Mouse (Mus musculus) embryo, embryonic 10 days (tissue): Measurements from ENCODE around the gene Ube2h.
A peak's percentile ranks its signal among the peaks of the same experiment; 100 is the strongest.

Experiments
- DNase-seq: peaks from one replicate; pipeline ENCODE4 v3.0.0-alpha.2; 2015; ENCODE audit warnings: low spot score

The Ube2h gene

DNA sequence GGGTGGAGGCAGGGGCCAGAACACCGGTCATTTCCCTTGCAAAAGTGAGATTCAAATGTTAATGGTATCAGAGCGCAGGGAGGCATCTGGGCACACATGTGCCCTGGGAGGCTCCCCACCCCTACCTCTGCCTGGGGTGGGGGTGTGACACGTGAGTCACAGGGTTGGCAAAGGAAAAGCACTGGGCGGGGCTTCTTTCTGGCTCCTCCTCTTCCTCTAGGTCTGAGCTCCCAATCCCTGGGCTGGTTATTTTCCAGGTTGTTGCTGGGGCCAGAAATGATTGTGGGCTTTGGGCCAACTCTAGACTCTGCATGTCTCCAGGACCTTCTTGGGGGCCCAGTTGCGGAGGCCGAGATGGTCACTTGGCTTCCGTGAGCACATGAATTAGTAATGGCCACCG is 108.2 kb downstream of the Ube2h start:
- no peak for DNase-seq

GRCm38 (mm10) chr6:30195656-30196055 is 108.7 kb downstream of the Ube2h start:
- no peak for DNase-seq

DNA sequence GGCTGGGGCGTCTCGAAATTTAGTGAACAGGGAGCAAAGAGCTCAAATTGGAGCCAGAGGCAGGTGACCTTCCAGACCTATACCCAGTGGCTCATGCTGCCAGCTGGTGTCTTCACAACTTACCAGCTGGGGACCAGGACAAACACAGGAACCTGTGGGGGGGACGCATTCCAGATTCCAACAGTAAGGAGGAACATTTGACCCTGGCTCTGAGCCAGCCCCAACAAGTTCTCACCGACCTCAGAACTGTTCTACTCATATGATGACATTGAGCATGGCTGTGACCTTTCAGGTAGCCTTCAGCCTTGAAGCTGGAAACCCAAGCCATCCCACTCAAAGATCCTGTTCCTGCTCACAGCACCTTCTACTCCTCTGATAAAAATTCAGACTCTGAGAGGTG is 120.7 kb downstream of the Ube2h start:
- no peak for DNase-seq

GRCm38 (mm10) chr6:30182038-30182437 is 122.3 kb downstream of the Ube2h start:
- no peak for DNase-seq

- no peak for DNase-seq
Measured at GRCm38 (mm10) chr6:30180321-30180720, 124.0 kb downstream of the Ube2h start.

DNA sequence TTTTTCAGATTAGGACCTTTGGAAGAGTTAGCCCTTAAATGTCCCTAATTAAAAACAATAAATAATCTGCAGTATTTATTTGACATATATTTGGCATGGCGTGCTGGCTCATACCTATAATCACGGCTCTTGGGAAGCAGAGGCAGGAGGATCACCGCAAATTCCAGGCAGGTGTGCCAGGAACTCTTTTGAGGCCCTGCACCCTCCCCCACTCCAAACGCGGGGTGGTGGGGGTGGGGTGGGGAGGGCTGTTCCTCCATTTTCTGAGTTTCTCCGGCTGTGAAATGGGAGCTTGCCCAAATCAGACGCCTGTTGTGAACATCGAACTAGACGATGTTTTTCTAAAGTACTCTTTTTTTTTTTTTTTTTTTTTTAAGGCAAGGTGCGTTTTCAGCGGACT is 125.3 kb downstream of the Ube2h start:
- DNase-seq, result no peak

DNA sequence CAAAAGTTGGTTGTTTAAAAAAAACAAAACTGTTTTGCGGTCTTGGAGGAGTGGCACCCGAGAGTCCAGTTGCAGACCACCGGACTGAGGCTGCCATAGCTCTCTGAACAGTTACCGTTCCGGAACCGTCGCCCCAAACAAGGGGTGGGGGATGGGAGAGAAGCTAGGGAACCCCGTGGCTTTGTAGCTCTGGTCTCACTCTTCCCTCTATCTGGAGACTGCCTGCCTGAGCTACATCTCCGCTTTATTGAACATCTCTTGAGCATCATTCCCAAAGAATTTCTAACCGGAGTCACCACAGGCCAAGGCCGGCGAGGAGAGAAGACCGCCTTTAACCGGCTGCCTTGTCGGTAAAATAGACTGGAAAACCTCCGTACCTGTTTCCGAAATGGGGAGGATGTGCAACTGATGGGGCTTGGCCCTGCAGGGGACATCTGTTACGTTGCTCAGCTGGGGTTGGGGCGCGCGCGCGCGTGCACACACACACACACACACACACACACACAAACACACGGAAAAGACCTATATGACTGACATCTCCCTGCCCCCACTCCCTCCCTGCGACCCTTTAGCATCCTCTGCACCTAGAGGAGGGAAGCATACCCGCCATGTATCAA is 126.2 kb downstream of the Ube2h start:
- no peak for DNase-seq

DNA sequence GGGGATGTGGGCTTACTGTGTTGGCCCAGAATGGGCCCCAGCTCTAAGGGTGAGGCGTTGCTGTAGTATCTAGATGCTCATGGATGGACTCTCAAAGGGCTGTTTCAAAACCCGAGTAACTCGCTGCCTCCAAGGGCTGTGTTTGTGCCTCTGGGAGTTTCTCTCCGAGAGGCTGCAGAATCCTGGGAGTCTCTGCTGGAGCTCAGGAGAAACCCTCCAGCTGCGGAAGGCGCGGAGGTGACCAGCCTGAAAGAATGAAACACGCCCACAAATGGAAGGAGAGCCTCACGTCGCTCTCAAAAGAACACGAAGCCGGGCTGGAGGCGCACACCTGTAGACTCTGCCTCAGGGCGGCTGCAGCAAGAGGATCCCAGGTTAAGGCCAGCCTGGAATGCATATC is 127.0 kb downstream of the Ube2h start:
- DNase-seq, result peak; percentile 53

GRCm38 (mm10) chr6:30176496-30176895 is 127.8 kb downstream of the Ube2h start:
- DNase-seq, result no peak

- DNase-seq, result peak; percentile 37
Measured at GRCm38 (mm10) chr6:30175918-30176421, 128.4 kb downstream of the Ube2h start.

GRCm38 (mm10) chr6:30175225-30175917 is 129.0 kb downstream of the Ube2h start:
- DNase-seq, result peak; percentile 32

DNA sequence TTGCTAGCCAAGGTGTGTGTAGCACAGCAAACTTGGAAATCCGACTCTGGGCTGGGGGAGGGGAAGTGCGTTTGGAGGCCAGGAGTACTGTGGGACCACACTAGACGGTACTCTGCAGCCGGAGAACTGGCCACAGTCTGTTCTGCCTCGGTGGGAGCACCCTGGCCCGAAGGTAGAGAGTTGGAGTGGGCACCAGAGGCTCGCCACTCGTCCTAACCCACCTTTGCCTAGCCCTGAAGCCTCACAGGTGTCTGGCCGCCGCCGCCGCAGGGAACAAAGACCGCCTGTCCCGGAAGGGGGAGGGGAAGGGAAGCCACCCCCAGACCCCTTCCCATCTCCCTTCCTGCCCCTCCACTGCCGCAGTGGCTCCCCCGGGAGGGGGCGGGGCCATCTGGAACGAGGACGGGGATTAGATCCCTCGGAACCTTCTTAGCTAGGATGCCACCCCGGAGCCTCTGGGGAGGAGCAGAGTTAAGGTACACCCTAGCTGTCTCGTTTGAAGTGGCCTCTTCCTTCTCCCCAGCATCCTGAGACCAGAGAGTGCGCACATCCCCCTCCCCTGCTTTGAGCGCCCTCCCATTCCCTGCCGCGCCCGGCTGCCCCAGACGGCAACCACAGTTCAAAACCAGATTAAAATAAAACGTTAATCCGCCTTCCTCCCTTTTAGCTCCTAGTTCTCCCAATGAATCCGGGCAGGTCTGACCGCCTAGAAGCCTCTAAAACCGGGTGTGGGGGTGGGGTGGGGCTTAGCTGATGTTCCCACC is 129.7 kb downstream of the Ube2h start:
- DNase-seq, result peak; percentile 25

GRCm38 (mm10) chr6:30173551-30174460 is 130.5 kb downstream of the Ube2h start:
- peak; percentile 55 for DNase-seq

DNA sequence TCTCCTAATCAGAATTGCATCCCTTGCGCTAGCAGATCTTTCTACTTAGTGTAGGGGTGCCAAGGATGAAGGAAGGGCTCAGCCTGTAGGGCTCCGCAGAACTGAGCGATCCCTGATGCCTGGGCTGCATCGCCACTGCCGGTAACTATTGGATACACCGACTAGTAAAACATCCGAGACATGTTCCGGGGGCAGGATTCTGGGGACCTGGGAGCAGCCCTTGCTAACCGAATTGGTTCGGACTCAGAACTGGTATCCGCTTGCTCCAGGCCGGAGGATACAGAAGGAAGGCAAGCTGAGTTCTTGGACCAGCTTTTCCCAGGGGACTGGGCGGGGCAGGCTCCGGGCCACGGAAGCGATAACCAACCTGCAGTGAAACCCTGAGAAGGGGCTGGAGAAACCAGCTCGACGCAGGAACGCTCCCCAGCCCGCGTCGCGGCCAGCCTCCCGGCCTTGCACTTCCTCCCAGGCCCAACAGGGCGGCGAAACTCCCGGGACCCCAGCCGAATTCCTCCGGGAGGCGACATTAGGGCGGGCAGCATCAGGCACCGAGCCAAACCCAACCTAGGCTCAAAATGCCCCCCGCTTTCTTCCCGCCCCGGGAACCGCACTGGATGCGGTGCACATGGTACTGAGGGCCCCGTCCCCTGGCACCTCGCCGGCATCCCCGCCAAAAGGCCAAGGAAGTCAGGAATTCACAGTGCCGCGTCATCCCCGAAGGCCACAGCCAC is 131.4 kb downstream of the Ube2h start:
- peak; percentile 43 for DNase-seq

DNA sequence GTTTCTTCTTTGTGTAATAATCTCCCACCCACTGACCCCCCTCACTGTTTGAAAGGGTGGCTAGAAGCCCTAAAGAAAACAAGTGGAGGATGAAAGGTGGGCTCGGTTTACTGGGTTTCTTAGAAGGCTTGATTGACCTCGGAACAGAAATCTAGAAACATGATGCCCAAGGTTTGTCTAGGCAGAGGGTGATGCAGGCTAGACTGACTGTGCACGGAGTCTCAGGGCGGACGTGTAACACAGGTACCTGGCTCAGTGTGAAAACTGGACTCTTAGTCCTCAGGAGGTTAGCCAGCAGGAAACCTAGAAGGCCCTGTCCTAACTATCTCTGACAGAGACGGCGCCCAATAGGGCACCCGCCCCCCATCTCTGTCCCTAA is 131.9 kb downstream of the Ube2h start:
- DNase-seq, result no peak

DNA sequence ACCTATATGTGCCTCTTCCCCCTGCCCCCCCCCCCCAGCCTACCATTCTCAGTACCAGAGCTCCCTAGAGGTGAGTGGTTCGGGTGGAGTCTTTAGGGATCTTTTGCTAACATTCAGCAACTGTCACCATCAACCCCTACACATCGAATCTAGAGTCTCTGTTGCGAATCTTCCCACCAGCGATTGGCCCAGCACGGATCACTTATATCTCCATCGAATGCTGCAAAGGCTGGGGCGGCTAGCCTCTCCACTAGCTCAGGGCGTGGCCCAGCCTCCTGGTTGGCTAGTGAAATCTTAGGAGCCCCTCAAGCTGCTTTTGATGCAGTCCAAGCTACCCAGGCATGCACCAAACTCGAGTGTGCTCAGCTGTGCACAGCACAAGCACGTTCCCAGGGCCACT is 132.4 kb downstream of the Ube2h start:
- no peak for DNase-seq

DNA sequence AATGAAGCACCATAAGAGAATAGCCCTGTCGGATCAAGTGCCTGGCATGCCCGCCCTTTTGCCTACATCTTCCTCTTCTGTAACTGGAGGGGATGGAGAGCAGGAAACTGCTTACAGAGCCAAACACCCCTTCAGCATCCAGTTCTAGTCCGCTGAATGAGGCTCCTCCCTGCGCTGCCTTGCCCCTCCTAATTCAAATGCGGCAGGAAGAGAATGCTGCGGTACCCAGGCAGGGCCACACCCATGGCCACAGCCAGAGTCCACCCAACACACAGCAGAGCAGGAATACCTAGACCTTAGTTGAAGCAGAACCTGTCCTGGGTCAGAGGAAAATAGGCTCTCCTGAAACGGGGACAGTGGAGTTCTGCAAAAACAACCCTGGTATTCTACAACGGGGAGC is 133.1 kb downstream of the Ube2h start:
- no peak for DNase-seq

- DNase-seq, result peak; percentile 54
Measured at GRCm38 (mm10) chr6:30169148-30169547, 135.2 kb downstream of the Ube2h start.

- DNase-seq, result no peak
Measured at GRCm38 (mm10) chr6:30168275-30168674, 136.1 kb downstream of the Ube2h start.

- DNase-seq, result peak; percentile 72
Measured at GRCm38 (mm10) chr6:30167192-30167591, 137.1 kb downstream of the Ube2h start.

GRCm38 (mm10) chr6:30166349-30166748 is 138.0 kb downstream of the Ube2h start:
- DNase-seq, result no peak
